Mouse (Mus musculus) liver, embryonic 14.5 days (tissue): ENCODE results near the gene Ak2.

ENCODE experiments used
- CTCF ChIP-seq: IDR thresholded peaks from 2 replicates; pipeline ENCODE4 v1.5.1; 2016; ENCODE audit warnings: antibody characterized with exemption, low read depth, control low read depth
- EP300 ChIP-seq: IDR thresholded peaks from 2 replicates; pipeline ENCODE4 v1.6.1; 2016; ENCODE audit warnings: antibody characterized with exemption, low read depth

DNA sequence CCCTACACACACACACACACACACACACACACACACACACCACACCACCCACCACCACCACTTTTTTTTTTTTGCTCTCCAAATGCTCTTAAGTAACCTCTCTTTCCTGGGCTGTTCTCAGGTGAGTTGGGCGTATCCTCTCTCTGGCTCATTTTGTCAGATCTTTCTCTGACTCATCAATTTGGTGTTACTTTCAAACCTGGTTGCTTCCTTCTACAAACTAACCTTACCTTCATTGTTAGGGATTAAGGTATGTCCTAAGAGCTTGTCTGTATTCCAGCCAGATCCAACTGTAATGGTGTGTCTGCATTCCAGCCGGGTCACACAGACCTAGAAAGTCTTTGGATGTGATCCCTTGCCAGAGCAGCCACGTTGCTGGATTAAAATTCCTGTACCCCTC, 14.5 kb upstream of the Ak2 start:
- TF ChIP-seq CTCF, result no peak
- no peak for TF ChIP-seq EP300
